Mouse (Mus musculus) embryonic fibroblast, embryonic 13.5 days (primary cell): ENCODE data around the gene A1cf.

Source experiments
- CTCF ChIP-seq: IDR thresholded peaks from 2 replicates; pipeline ENCODE4 v1.5.1; 2011; ENCODE audit warnings: mild to moderate bottlenecking, control low read depth, low read length, moderate library complexity, borderline replicate concordance; ENCODE audit not compliant: insufficient read depth
- POLR2A ChIP-seq: IDR thresholded peaks from 2 replicates; pipeline ENCODE4 v1.6.1; 2011; ENCODE audit warnings: low read depth, mild to moderate bottlenecking, control low read depth, low read length, moderate library complexity

DNA sequence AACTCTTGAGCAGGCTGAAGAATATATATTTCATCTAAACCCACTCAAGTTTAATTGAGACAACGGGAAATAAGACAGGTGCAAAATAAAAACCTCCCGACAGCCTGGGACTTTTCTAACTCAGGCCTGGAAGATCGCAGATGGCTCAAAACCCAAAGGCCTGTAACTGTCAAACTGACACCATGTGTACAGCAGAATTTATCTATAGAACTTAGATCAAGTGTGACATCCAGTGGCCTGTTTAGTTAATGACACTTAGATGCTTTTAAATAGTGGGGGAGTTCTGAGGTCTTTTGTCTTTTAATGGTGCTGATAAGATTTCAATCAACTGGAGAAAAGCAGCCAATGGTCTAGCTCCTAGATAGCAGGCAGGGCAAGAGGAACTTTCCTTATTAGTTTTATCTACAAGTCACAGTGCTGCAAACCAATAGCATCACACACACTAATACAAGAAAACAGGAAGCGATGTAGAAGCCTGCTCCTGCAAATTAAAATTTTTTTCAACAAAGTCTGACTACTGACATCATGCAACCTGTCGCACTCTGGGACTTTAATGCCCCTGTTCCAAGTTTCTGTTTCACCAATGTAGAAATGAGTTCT, 99.5 kb downstream of the A1cf start:
- TF ChIP-seq CTCF (no peak), POLR2A (no peak)
